Mouse (Mus musculus) gastrocnemius, adult 18-20 months (tissue): ENCODE data around the gene E4f1. TPM values are rescaled to one million over a fixed set of nuclear protein-coding genes. Genes with fewer than 3 reads are reported as not detected.
"Not testable (repeated sequence)": the region's sequence is repeated elsewhere in the genome, so short reads cannot be mapped to it uniquely, and the experiment has no call there.

Experiments
- DNase-seq: peaks from one replicate; pipeline ENCODE4 v3.0.0; 2021; ENCODE audit warnings: low spot score
- total RNA-seq, 2 experiments: library from RNA; stranded (reverse); gene quantifications; 2 replicates each; pipeline ENCODE4 v1.2.3; 2021

E4f1 gene
- total RNA-seq, 2 experiments from 2014 or later: 10.8 TPM

- no peak for DNase-seq
Observed at GRCm38 (mm10) chr17:24461580-24461979, 8.5 kb downstream of the E4f1 start.

- DNase-seq: not testable (repeated sequence)
Observed at GRCm38 (mm10) chr17:24455523-24456206, 14.4 kb downstream of the E4f1 start.

GRCm38 (mm10) chr17:24454756-24455522, 15.2 kb downstream of the E4f1 start:
- peak; percentile 100 for DNase-seq

GRCm38 (mm10) chr17:24454218-24454755, 15.8 kb downstream of the E4f1 start:
- DNase-seq: no peak

- DNase-seq: no peak
Observed at GRCm38 (mm10) chr17:24453372-24453771, 16.7 kb downstream of the E4f1 start.

- DNase-seq: no peak
Observed at GRCm38 (mm10) chr17:24451220-24451619, 18.9 kb downstream of the E4f1 start.

GRCm38 (mm10) chr17:24449507-24449906, 20.6 kb downstream of the E4f1 start:
- no peak for DNase-seq

GRCm38 (mm10) chr17:24446590-24446989, 23.5 kb downstream of the E4f1 start:
- no peak for DNase-seq

- no peak for DNase-seq
Observed at GRCm38 (mm10) chr17:24443409-24443808, 26.7 kb downstream of the E4f1 start.

- DNase-seq: peak; percentile 25
Observed at GRCm38 (mm10) chr17:24442632-24443155, 27.4 kb downstream of the E4f1 start, which contains the start of gene Dnase1l2. Dnase1l2 (minus strand) TSS chr17:24443105.

GRCm38 (mm10) chr17:24442107-24442506, 28.0 kb downstream of the E4f1 start:
- peak; percentile 34 for DNase-seq

GRCm38 (mm10) chr17:24441148-24441547, 29.0 kb downstream of the E4f1 start:
- no peak for DNase-seq

- no peak for DNase-seq
Observed at GRCm38 (mm10) chr17:24440377-24440776, 29.7 kb downstream of the E4f1 start.

GRCm38 (mm10) chr17:24437016-24437415, 33.1 kb downstream of the E4f1 start:
- peak; percentile 39 for DNase-seq

- peak; percentile 58 for DNase-seq
Observed at GRCm38 (mm10) chr17:24429201-24429983, 40.7 kb downstream of the E4f1 start.

- no peak for DNase-seq
Observed at GRCm38 (mm10) chr17:24427170-24427557, 42.9 kb downstream of the E4f1 start.

- DNase-seq: peak; percentile 97
Observed at GRCm38 (mm10) chr17:24426471-24427169, 43.5 kb downstream of the E4f1 start, which contains the start of gene Eci1. Eci1 (plus strand) TSS chr17:24426641.

- DNase-seq: no peak
Observed at GRCm38 (mm10) chr17:24425905-24426304, 44.2 kb downstream of the E4f1 start.

GRCm38 (mm10) chr17:24425326-24425725, 44.8 kb downstream of the E4f1 start:
- not testable (repeated sequence) for DNase-seq

- no peak for DNase-seq
Observed at GRCm38 (mm10) chr17:24424489-24424888, 45.6 kb downstream of the E4f1 start.

- no peak for DNase-seq
Observed at GRCm38 (mm10) chr17:24423114-24423513, 47.0 kb downstream of the E4f1 start.
